Mouse (Mus musculus) erythroblast, embryonic 14.5 days (primary cell): ENCODE results near the gene Orc3.

ENCODE experiments used
- GATA1 ChIP-seq: IDR thresholded peaks from 2 replicates; pipeline ENCODE4 v1.6.1; 2012; ENCODE audit warnings: low read length, inconsistent platforms, mixed read lengths
- TAL1 ChIP-seq: IDR thresholded peaks from 3 replicates; pipeline ENCODE4 v1.6.1; 2012; ENCODE audit warnings: low read length, inconsistent platforms, mixed read lengths

DNA sequence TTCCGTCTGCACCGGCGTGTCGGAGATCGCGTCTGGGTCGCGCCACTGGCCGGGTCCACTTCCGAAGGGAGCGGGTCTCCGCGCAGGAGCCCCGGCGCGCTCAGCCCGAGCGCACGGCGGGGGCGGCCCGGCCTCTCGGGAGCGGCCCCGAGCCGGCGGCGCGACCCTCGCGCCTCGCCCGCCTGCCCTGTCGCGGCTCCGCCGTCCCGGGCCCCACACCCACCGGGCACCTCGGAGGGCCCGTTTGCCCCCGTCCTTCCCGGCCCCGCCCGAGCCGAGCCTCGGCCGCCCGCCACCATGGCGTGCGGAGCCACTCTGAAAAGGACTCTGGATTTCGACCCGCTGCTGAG is 64.0 kb downstream of the Orc3 start, which contains the start of gene Akirin2:
- TF ChIP-seq TAL1, result no peak
- no peak for TF ChIP-seq GATA1
